Mouse (Mus musculus) retina, postnatal 7 days (tissue): ENCODE results near the gene Fas.

Experiments used
- DNase-seq: peaks from one replicate; pipeline ENCODE4 v3.0.0-alpha.2; 2012; ENCODE audit warnings: low read depth, low spot score

Fas gene

GRCm38 (mm10) chr19:34362639-34363038 lies 72.2 kb downstream of the Fas start:
- no peak for DNase-seq

- no peak for DNase-seq
Measured at GRCm38 (mm10) chr19:34369551-34369950, 79.1 kb downstream of the Fas start.

GRCm38 (mm10) chr19:34370397-34370796 lies 79.9 kb downstream of the Fas start:
- DNase-seq, result no peak
